Mouse (Mus musculus) retina, adult 2 months (tissue): ENCODE measurements at regions not wholly inside any gene's neighbourhood (a gene's known extent, or its start where the extent isn't known, plus 50 kb on each side); places are given as distances from the start of the nearest gene placed in this dataset.

Experiments
- DNase-seq: peaks from one replicate; pipeline ENCODE4 v3.0.0-alpha.2; 2012; ENCODE audit warnings: low read depth, low spot score

DNA sequence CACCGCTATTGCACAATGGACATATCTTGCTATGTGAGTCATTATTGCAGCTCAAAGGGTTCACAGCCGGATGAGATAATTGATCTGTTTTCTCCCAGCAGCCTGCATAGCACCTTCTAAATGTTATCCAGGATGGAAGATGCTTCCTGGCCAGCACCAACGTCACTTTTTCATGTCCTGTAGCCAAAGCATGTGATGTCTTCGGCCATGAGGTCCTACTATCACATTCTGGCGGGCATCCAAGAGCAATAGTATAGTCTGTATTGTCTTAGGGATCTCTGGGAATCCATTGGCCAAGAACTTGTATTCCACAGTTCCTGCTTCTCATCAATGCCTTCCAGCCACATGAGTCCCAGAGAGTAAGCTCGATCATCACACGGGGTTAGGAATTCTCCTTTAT lies 70.6 kb downstream of the Npy start:
- no peak for DNase-seq

DNA sequence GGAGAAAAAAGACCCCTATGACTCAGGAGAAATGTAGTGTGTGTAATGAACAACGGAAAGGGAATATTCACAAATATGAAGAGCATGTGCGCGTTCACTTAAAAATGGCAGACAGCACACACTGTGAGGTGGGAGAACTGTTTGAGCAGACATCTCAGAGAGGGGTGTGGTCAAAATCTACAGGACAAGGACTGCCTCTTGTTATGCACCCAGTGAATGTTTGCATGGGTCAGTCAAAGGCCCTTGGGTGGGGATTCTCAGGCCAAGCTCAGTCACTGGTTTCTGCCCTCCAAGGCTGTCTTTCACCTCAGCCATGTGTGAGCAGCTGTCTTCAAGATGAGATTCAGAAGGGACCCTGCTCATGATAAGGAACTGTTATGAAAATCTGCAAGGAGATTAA lies 76.6 kb downstream of the Npy start:
- no peak for DNase-seq

DNA sequence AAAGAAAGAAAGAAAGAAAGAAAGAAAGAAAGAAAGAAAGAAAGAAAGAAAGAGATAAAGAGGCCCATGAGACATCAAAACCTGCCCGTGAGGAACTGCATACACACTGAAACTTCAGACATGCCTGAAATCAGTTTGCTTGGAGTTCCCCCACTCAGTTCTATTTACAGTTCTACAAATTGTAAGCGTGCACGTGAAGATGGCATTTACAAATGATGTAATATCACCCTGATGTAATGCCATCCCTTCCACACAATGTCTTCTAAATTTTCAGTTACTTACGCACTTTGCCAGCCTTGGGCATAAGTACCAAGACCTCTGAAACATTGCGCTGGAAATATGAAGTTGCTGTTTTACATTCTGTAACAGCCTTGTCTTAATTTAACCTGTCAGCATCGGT lies 79.0 kb downstream of the Npy start:
- no peak for DNase-seq

DNA sequence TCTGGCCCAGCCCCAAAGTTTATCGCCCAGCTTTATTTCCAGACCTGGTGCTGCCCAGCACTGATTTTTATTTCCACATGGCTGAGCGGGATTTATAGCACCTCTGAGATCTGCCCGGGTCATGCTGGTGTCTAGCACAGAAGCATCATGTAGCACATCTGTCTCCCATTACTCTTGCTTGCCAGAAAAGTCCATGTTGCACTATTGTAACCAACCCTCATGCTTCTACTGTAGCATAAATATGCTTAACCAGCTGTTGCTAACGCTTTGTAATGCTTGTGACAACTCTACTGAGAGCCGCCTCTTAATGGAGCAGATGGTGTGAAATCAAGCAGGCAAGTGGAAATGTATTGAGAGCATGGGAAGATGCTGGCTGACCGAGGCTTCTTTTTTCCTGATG lies 81.5 kb downstream of the Npy start:
- DNase-seq = no peak

DNA sequence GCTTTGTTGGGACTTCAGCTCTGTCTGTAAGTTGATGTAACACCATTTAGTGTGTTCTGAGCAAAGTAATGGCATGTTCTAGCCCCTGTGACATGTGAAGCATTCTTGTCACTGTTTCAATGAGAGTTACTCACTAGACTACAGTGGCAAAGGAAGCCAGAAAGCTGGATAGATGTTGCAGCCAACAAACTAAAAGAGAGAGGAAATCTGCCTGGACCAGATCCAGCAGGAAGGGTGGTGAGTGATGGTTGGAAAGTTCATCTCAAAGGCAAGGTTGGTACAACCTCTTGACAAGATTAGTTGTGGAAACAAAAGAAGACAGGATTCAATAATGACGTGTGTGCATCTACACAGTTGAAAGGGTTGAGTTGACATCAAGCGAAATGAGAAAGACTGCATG lies 83.9 kb downstream of the Npy start:
- DNase-seq = no peak

DNA sequence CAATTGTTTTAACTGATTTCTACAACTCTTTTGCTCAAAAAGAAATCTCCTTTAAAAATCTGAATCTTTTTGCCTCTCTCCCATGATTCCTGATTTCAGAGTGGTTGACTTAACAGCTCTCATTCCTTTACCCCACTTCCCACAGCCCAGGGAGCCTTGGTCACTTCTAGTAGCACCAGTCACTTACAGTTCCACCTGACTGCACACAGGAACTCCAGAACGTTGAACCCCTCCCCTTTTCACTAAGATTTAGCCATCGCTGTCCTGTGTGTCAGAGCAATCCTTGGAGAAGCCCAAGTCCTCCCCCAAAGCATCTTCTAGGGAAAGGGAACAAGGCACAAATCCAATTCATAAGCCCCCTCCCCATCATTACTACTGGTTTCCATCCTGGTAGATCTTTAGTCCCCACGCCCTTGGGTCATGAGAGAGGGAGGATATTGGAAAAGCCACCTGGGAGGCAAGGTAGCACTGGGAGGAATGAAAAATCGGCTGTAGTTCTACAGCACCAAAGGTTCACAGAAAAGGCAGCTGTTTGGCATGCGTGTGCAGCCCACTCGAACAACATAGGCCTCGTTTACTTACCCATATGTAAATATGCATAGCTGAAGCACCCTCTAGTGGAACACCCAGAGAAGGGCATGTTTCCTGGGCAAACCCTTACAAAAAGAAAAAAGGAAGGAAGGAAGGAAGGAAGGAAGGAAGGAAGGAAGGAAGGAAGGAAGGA lies 96.7 kb downstream of the Npy start:
- DNase-seq = no peak

DNA sequence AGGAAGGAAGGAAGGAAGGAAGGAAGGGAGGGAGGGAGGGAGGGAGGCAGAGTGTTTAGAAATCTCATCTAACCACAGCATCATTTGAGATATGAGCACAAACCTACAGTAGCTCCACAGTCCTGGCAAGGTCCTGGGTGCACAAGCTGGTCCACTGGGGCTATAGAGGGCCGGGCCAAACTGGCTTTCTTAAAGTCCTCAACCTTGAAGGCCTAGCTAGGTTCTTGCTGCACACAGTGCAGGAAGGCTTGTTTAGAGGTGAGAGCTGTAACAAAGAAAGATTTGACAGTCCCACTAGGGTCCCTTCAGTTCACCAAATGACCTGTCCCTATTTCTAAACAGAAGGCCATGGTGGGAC lies 97.3 kb downstream of the Npy start:
- DNase-seq = no peak

DNA sequence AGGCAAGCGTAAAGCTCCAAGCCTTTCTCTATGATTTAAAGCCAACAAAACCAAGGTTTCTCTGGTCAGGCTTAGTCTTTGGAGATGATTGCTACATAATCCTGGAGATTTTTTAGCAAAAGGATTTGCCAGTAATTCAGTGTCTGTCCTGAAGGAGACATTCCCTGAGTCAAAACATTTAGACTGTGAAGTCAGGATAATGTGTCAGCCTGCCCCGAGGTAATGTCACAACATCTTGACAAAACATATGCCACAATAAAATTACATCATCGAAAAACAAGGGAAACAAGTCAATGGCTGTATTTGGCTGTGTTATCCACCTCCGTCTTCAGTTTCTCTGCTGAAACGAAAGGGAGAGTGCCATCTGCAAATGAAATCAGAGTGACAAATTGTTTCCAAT lies 101.8 kb downstream of the Npy start:
- DNase-seq = no peak

DNA sequence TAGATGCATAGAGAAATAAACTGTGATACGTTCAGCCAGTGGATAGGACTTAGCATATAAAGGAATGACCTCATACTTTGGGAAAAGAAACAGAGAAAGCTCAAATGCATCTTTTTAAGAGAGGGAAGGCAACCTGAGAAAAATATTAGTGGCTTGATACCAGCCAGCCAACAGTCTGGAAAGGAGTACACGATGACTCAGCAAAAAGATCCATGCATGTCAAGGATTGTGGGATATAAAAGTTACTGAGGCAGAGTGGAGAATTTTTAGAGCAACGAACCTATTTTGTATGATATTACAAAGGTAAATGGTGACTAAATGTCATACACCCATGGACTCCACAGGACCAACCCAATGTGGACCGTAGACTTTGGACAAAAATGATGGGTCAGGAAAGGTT lies 105.6 kb downstream of the Npy start:
- no peak for DNase-seq

DNA sequence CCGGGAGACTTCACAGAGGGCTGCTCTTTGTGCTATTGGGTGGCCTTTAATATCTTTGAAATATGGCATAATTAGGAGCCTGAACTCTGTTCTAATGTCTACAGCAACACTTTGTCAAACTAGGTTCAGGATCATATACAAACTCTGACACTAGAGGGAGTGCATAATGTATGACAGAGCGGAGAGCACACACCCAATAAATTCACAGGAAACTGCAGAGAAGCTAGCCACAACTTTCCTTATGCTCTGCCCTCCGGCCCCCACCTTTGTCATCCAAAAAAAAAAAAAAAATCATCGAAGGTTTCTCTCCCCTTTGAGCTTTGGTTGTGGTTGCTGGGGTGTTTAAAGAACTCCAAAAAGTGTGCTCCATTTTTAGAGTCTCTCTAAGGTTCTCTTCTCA lies 107.6 kb downstream of the Npy start:
- no peak for DNase-seq

DNA sequence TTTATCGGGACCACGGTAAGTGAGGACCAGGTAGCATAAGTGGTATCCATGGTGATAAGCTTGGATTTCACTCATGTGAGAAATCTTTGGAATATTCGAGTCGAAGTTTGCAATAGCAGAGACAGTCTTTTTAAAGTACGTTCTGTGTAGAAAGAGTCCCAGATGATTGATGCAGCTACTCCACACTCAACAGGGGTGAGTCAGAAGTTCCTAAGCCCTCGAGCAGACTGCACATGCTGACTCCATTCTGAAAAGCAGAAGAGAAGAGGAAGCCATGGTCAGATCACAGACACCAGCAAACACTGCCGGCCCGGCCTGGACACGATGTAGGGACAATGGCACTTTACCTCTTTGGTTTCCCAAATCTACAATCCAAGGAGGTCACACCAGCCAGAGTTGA lies 120.6 kb downstream of the Npy start:
- no peak for DNase-seq

DNA sequence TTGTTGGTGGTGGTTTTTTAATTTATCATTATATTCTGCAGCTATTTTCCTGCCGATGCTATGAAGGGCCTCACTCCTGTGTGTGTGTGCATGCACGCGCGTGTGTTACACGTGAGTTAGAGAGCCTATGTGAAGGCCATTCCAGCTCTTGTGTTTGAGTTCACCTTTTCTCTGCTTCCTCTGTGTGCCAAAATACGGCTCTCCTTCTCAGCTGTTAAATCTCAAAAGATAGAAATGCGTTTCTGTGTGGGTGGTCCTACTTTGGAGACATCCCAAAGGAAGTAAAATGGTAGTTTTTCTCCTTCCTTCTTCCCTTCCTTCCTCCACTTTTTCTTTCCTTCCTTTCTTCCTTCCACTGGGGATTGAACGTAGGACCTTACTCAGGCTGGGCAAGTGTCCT lies 136.4 kb downstream of the Npy start:
- no peak for DNase-seq

DNA sequence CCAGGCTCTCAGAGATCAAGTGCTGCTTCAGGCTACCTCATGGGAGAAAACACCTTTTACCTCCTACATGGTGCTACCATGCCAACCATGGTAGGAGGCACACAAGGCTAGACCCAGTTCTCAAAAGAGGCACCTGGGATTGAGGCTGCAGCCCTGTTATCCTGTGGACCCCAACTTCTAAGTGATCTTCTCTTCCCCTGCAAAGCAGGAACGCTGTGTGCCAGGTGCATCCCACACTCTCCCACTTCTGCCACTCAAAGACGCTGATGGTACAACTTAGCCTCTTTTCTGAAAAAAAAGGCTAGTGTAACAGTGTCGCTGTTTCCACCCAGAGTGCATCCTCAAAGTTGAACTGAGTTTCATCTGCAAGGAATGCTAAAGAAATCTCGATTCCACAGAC lies 138.7 kb downstream of the Npy start:
- no peak for DNase-seq

DNA sequence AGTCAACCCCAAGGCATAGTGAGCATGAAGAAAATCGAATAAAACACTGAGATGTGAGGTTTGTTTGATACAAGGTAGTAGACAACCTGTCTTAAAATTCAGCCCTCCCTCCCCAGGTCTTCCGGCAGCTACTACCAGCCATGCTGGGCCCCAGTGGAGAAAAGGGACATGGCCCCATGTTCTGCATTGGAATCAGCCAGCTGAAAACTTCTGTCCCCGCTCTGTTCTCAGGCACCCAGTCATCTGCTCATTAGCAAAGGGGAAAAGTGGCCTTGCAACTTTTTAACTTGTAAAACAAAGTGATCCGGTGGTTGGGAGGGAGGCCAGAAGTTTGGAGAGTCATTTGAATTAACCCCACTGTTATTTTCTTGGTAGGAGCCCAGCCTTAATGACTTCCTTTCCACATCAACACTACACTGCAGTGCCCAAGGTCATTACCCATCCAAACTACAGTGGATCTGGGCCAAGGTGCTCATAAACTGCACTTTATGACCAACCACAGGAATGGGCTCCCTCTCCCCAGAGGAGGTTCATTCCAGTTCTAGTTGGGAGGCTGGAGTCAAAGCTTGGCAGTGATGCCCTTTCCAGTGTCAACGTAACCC lies 143.5 kb downstream of the Npy start:
- DNase-seq = no peak

DNA sequence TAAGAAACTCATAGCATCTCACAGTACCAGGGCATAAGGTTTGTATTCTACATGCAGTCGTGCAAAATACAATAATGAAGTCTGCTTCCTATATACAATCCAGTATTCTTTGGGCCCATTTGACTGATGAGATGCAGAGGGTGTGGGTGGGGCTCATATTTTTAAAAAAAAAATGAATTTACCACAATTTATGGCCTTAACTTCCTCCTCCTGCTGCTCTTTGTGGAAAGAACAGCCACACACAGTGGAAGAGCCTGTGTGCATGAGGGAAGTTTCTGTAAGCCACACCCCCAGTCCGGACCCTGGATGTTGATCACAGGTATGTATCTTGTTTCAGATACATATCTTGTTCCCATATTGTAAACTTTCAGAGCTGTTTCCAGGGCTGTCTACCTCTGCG lies 143.5 kb upstream of the Mpp6 start:
- no peak for DNase-seq

DNA sequence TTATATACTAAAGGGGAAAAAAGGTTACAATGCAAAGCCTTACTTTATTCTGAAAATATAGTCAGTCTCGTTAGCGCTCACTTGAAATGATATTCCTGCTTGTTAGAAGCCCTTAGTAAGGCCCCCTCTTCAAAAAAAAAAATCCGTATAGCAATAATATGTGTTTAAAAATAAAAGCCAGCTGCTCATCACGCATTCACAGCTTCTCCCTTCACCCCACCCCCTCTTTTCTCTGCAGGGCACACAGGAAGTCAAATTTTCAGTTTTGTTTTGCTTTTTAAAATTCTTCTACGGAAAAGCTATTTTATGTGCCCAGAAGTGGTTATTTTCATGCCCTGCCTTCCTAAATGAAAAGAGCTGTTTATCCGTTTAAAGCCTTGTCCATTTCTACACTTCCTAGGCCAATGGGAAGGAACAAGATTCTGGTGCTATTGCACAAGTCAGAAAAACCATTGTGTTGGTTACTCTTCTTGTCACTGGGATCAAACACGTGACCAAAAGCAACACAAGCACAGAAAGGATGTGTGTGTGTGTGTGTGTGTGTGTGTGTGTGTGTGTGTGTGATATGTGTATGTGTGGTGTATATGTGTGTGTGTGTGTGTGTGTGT lies 136.7 kb upstream of the Mpp6 start:
- DNase-seq = no peak

DNA sequence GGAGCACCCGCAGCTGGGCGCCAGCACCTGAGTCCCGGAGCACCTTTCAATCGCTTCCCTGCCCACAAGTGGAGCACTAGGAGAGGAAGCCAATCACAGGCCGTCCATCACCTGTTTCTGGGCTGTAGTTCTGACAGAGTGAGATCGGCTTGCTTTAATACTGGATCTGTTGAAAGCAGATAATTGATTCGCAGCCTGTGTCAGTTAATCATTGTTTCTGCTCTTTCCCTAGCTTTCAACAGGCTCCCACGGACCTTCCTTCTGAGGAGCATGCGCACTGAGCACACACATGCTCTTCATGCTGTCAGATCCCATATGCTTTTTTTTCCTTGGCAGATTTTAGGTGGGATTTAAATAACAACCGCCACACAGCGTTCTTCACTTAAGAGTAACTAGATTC lies 132.3 kb upstream of the Mpp6 start:
- DNase-seq = no peak

DNA sequence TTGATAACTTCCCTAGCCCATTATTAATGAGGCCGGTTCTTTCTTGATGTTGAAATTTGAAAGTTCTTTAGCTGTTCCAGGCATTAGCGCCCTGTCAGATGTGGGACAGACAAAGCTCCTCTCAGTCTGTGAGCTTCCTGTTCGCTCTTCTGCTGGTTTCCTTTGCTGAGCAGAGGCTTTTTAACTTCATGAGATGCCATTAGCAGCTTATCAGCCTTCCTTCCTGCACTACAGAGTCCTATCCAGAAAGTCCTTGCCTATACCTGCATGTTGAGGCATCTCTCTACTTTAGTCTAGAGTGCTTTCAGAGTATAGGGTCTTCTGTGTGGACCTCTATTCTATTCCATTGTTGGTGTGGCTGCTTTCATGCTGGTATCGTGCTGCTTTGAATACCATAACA lies 126.3 kb upstream of the Mpp6 start:
- DNase-seq = no peak

DNA sequence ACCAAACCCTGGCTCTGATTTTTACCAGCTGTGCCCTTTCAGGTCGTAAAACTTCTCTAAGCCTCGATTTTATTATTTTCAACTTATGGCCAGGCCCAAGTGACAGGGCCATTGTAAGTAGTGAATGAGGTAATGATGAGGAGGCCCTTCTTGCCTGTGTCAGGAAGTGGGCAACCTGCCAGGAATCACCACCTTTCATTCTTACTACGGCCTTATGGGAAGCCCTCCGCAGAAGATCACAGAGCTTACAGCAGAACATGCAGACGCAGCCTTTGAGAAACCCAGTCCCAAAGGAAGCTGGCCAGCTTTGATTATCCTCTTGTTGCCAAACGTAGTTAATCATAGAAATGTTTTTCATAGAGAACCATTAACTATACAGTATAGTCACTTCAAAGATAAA lies 124.9 kb upstream of the Mpp6 start:
- no peak for DNase-seq

DNA sequence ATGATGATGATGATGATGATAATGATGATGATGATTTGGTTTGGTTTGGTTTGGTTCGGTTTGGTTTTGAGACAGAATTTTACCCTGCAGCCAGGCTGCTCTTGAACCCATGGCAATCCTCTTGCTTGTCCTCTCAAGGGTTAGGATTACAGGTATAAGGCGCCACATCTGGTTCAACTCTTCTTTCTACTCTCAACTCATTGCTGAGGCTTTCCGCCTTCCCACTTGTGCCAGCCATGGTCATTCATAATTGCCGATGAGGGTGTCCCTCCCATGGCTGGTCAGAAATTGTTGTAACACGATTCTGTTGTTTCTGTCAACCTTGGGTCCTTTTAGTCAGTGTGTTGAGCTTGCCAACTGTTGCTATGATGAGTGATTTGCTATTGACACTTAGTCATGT lies 122.9 kb upstream of the Mpp6 start:
- no peak for DNase-seq

DNA sequence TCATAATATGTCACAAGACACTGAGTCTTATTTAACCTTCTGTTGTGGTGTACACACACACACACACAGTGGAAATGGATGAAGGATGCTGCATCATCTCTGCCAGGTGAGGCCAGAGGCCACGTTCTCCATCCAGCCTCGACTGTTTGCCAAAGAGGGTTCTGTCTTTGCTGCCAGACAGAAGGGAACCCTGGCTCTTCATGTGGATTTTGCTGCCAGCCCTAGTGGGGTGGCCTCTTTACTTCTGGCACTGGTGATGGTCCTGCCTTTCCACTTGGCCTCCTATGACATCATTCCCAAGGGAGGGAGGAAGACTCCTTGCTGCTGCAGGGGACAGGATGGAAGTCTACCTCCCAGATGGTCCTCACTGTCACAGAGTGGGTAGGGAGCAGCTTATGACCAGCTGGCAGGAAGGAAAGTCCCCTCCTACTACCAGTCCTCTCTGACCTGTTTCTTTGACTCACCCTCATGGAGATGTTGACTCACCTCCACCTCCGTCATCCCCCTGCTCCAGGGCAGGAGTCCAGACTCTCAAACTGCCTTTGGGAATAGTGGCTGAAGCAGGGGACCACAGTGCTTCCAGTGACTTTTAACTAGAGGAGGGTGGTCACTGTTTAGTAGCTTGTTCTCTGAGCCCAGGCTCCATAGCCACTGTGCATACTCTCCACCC lies 122.4 kb upstream of the Mpp6 start:
- no peak for DNase-seq

DNA sequence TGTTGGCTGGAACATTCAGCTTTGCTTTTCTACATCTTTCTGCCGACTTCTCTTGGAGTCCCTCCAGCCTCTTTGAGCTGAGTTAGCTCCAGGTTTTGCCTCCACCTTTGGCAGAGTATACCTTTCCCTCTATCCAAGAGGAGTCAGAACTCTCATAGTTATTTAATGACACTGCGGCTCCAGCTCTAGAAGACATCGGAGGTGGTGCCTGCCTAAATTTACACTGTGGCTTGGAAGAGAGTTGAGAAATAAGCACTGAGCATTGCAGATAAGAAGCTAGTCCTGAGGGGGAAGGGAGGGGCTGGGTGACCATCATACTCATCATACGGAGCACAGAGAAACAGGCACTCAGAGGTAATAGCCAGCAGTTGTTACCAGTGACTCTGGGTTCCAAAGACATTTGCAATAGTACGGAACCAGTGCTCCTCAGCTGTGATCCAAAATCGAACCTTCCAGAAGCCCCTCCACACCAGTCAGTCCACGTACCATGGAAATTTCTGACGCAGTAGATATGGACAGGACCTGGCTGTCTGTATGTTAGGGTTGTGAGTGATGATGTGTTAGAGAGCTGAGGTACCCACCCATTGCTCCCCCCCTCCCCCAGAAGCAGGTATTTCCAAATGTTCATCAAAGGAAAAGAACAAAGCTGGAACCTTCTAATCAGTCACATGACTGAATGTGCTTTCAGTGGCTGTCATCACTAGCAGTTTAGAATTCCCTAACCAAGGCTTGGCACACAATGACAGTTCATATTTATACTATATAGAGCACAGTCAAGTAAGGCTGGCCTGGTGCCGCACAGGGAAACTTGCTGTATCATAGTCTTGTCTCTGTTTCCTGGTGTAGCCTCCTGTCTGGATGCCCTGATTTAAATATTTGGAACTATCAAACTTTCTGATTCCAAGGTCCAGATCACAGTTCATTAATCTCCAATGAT lies 120.2 kb upstream of the Mpp6 start:
- no peak for DNase-seq
